Mouse (Mus musculus): ENCODE results near the gene Vasn. TPM values are rescaled to one million over a fixed set of nuclear protein-coding genes. Genes with fewer than 3 reads are reported as not detected.

Gene Vasn
- polyA plus RNA-seq, 1 experiment from 2014 or later, result 3.9 TPM

DNA sequence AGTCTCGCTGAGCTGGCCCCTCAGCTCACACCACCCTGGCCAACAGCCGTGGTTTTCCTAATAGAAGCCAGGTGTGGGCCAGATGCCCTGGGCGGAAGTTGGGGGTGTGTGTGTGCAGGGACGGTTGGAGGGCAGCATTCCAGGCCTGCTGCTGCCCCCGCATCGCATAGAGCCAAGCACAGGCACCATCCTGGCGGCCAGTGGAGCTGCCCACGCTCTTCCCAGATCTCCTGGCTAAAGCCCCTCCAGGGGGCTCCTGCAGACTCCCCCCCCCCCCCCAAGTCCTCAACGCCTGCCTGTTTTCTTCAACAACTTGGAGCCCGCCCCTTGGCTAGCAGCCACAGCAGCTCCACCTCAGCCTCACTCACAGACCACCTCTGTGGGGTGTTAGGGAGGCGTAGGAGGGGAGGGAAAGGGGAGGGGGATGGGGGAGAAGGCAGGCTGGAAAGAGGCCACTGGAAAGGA, 19.1 kb downstream of the Vasn start:
- no peaks in the 10 kb centered on the region for H3K9me3 ChIP-seq (ENCODE audit: control insufficient read depth, low read length)
- ATAC-seq (ENCODE audit: low FRiP score, low TSS enrichment), result peak; percentile 40; the same call in 1 of the 2 replicates
- H3K27me3 ChIP-seq (ENCODE audit: control insufficient read depth, insufficient read depth, low read length), result no peaks in the 10 kb centered on the region
- H3K36me3 ChIP-seq (ENCODE audit: control insufficient read depth, insufficient read depth, low read length), result peaks cover 24% of the 10 kb centered on the region
- H3K9ac ChIP-seq (replicated peaks; ENCODE audit: low read length), result no peak overlapping the region
- WGBS, result 29% methylated on average over 11 of the region's 11 CpGs
- H3K4me2 ChIP-seq (ENCODE audit: low read length), result no peak overlapping the region
- DNase-seq, result peak; percentile 61
- H3K4me1 ChIP-seq (ENCODE audit: control insufficient read depth, insufficient read depth, low read length), result peaks cover 20% of the 10 kb centered on the region
- no peak overlapping the region for H3K27ac ChIP-seq (replicated peaks; ENCODE audit: low read depth, low read length)
- no peak overlapping the region for H3K4me3 ChIP-seq (replicated peaks; ENCODE audit: low read depth, low read length)

DNA sequence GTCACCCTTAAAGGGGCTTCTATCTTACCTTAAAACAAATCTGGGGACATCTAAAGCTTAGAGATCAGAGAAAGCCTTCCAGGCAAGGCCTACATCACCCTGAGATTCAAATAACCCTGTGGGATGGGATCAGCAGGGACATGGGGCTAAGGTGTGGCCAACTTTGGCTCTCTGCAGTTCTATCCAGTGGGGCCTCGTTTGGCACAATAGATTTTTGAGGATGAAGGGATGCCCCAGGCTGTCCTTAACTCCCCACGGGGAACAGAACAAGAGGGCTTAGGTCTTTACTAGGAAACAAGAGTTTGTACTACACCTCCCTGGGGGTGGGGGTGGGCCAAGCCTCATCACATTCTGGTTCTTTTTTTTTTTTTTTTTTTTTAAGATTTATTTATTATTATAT, 19.6 kb downstream of the Vasn start:
- no peaks in the 10 kb centered on the region for H3K9me3 ChIP-seq (ENCODE audit: control insufficient read depth, low read length)
- no peak overlapping the region for H3K4me3 ChIP-seq (replicated peaks; ENCODE audit: low read depth, low read length)
- H3K36me3 ChIP-seq (ENCODE audit: control insufficient read depth, insufficient read depth, low read length), result peaks cover 22% of the 10 kb centered on the region
- DNase-seq (no peak), ATAC-seq (ENCODE audit: low FRiP score, low TSS enrichment) (no peak)
- peaks cover 20% of the 10 kb centered on the region for H3K4me1 ChIP-seq (ENCODE audit: control insufficient read depth, insufficient read depth, low read length)
- H3K27me3 ChIP-seq (ENCODE audit: control insufficient read depth, insufficient read depth, low read length), result no peaks in the 10 kb centered on the region
- no peak overlapping the region for H3K4me2 ChIP-seq (ENCODE audit: low read length)
- WGBS, result 13% methylated on average over 2 of the region's 2 CpGs
- no peak overlapping the region for H3K27ac ChIP-seq (replicated peaks; ENCODE audit: low read depth, low read length)
- peak overlapping the region; percentile 31; the same call in 1 of the 2 replicates for H3K9ac ChIP-seq (replicated peaks; ENCODE audit: low read length)

DNA sequence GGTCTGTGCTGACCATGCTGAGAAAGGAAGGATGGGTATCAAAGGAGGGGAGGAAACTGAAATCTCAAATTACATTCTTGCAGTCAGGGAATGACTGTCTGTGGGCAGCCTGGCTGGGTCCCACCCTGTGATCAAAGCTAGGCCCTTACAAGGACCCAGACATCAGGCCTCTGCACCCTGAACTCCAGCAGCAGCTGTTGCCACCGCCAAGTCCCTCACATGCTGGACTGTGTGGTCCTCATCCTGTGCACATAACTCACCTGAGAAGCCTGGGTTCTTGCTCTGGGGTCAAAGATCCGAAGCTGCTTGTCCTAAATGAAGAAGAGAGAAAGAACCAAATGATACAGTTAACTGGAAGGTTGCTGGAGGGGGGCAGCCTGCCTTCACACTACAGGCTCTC, 21.9 kb downstream of the Vasn start:
- Histone ChIP-seq H3K4me2 (ENCODE audit: low read length) (no peak overlapping the region), H3K4me3 (replicated peaks; ENCODE audit: low read depth, low read length) (no peak overlapping the region), H3K9ac (replicated peaks; ENCODE audit: low read length) (no peak overlapping the region), H3K4me1 (ENCODE audit: control insufficient read depth, insufficient read depth, low read length) (peaks cover 3% of the 10 kb centered on the region; the same call in 1 of the 2 replicates), H3K9me3 (ENCODE audit: control insufficient read depth, low read length) (no peaks in the 10 kb centered on the region), H3K27me3 (ENCODE audit: control insufficient read depth, insufficient read depth, low read length) (no peaks in the 10 kb centered on the region), H3K36me3 (ENCODE audit: control insufficient read depth, insufficient read depth, low read length) (peaks cover 18% of the 10 kb centered on the region), H3K27ac (replicated peaks; ENCODE audit: low read depth, low read length) (no peak overlapping the region)
- WGBS, result 83% methylated on average over 2 of the region's 2 CpGs
- no peak for DNase-seq
- ATAC-seq (ENCODE audit: low FRiP score, low TSS enrichment), result no peak

DNA sequence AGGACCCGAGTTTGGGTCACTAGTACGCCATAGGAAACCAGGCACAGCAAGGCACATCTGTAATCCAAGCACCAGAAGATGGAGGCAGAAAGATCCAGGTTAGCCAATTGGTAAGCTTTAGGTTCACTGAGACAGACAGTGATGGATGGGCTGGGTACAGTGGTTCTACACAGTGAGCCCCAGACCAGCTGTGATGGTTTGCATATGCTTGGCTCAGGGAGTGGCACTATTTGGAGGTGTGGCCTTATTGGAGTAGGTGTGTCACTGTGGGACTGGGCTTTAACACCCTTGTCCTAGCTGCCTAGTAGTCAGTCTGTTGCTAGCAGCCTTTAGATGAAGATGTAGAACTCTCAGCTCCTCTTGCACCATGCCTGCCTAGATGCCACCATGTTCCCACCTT, 24.1 kb downstream of the Vasn start:
- Histone ChIP-seq H3K4me2 (ENCODE audit: low read length) (no peak overlapping the region), H3K27ac (replicated peaks; ENCODE audit: low read depth, low read length) (no peak overlapping the region), H3K4me3 (replicated peaks; ENCODE audit: low read depth, low read length) (no peak overlapping the region), H3K36me3 (ENCODE audit: control insufficient read depth, insufficient read depth, low read length) (peaks cover 30% of the 10 kb centered on the region), H3K9me3 (ENCODE audit: control insufficient read depth, low read length) (no peaks in the 10 kb centered on the region), H3K9ac (replicated peaks; ENCODE audit: low read length) (no peak overlapping the region), H3K4me1 (ENCODE audit: control insufficient read depth, insufficient read depth, low read length) (peaks cover 3% of the 10 kb centered on the region; the same call in 1 of the 2 replicates), H3K27me3 (ENCODE audit: control insufficient read depth, insufficient read depth, low read length) (no peaks in the 10 kb centered on the region)
- 81% methylated on average over 2 of the region's 2 CpGs for WGBS
- no peak for ATAC-seq (ENCODE audit: low FRiP score, low TSS enrichment)
- no peak for DNase-seq

DNA sequence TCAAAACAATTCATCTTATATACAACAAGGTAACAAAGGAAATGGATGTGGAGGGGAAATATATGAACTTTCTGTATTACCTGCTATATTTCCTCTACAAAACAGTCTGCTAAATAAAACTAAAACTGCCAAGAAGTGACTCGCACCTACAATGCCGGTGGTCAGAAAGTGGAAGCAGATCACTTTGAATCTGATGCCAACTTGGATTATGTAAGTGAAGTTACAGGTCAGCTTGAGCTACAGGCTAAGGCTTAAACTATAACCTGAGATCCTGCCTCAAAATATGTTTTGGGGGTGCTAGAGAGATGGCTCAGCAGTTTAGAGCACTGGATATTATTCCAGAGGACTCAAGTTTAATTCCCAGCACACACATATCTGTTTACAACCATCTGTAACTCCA, 26.0 kb downstream of the Vasn start:
- H3K9me3 ChIP-seq (ENCODE audit: control insufficient read depth, low read length), result no peaks in the 10 kb centered on the region
- H3K4me2 ChIP-seq (ENCODE audit: low read length), result no peak overlapping the region
- ATAC-seq (ENCODE audit: low FRiP score, low TSS enrichment) (no peak), DNase-seq (no peak)
- H3K27ac ChIP-seq (replicated peaks; ENCODE audit: low read depth, low read length), result no peak overlapping the region
- no peaks in the 10 kb centered on the region for H3K27me3 ChIP-seq (ENCODE audit: control insufficient read depth, insufficient read depth, low read length)
- H3K36me3 ChIP-seq (ENCODE audit: control insufficient read depth, insufficient read depth, low read length), result peaks cover 39% of the 10 kb centered on the region
- H3K4me1 ChIP-seq (ENCODE audit: control insufficient read depth, insufficient read depth, low read length), result no peaks in the 10 kb centered on the region
- no peak overlapping the region for H3K9ac ChIP-seq (replicated peaks; ENCODE audit: low read length)
- no peak overlapping the region for H3K4me3 ChIP-seq (replicated peaks; ENCODE audit: low read depth, low read length)
- WGBS, result 92% methylated on average over 2 of the region's 2 CpGs

DNA sequence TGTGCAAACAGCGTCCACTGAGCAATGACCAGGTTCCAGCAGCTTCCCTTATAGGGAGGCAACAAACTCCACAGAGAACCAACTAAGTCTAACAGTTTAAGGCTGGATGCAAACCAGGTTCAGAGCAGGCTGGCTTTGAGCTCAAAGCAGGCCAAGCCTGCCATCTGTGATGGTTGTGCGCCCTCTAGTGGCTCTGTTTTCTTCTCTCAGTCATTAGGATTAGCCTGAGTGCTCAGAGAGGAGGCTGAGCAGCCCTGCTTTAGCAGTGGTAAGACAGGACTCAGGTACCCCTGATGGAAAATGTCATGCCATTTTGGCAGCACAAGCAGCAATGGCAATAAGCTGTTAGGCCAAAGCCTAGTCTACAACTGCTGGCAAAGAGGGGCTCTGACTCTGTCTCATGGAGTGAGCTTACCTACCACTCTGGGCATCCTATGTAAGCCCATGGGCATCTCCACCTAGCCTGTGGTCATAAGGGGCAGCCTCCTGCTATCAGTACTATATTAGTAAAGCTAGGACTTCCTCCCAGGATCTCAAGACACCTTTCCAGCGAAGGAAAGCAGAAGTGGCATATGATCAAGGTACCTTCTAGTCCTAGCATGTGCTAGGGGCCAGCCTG, 27.6 kb downstream of the Vasn start:
- no peak overlapping the region for H3K4me2 ChIP-seq (ENCODE audit: low read length)
- H3K4me1 ChIP-seq (ENCODE audit: control insufficient read depth, insufficient read depth, low read length), result no peaks in the 10 kb centered on the region
- H3K27me3 ChIP-seq (ENCODE audit: control insufficient read depth, insufficient read depth, low read length), result no peaks in the 10 kb centered on the region
- DNase-seq (peak; percentile 97), ATAC-seq (ENCODE audit: low FRiP score, low TSS enrichment) (peak; percentile 74; the same call in 1 of the 2 replicates)
- H3K36me3 ChIP-seq (ENCODE audit: control insufficient read depth, insufficient read depth, low read length), result peaks cover 29% of the 10 kb centered on the region
- WGBS, result 22% methylated on average over 3 of the region's 3 CpGs
- no peak overlapping the region for H3K9ac ChIP-seq (replicated peaks; ENCODE audit: low read length)
- H3K4me3 ChIP-seq (replicated peaks; ENCODE audit: low read depth, low read length), result no peak overlapping the region
- H3K9me3 ChIP-seq (ENCODE audit: control insufficient read depth, low read length), result no peaks in the 10 kb centered on the region
- H3K27ac ChIP-seq (replicated peaks; ENCODE audit: low read depth, low read length), result no peak overlapping the region

DNA sequence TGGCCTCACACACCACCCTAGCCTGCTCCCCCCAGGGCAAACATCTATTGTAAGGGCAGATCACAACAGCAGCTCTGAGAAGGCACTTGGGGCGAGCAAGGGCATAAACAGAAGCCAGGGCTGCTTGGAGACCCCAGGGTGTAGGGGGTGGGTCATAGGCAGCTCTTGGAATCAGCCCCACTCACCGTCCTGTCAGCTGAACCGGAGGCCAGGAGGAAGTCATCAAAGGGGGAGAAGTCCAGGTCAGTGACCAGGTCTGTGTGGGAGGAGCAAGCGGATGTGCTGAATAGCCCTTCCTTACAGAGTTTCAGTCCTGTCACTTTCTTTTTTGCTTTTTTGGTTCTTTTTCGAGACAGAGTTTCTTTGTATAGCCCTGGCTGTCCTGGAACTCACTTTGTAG, 30.6 kb downstream of the Vasn start:
- H3K4me2 ChIP-seq (ENCODE audit: low read length), result no peak overlapping the region
- H3K4me3 ChIP-seq (replicated peaks; ENCODE audit: low read depth, low read length), result no peak overlapping the region
- no peak for DNase-seq
- WGBS, result 85% methylated on average over 5 of the region's 5 CpGs
- no peaks in the 10 kb centered on the region for H3K27me3 ChIP-seq (ENCODE audit: control insufficient read depth, insufficient read depth, low read length)
- peaks cover 48% of the 10 kb centered on the region for H3K36me3 ChIP-seq (ENCODE audit: control insufficient read depth, insufficient read depth, low read length)
- no peak for ATAC-seq (ENCODE audit: low FRiP score, low TSS enrichment)
- H3K27ac ChIP-seq (replicated peaks; ENCODE audit: low read depth, low read length), result no peak overlapping the region
- no peak overlapping the region for H3K9ac ChIP-seq (replicated peaks; ENCODE audit: low read length)
- H3K9me3 ChIP-seq (ENCODE audit: control insufficient read depth, low read length), result no peaks in the 10 kb centered on the region
- no peaks in the 10 kb centered on the region for H3K4me1 ChIP-seq (ENCODE audit: control insufficient read depth, insufficient read depth, low read length)

DNA sequence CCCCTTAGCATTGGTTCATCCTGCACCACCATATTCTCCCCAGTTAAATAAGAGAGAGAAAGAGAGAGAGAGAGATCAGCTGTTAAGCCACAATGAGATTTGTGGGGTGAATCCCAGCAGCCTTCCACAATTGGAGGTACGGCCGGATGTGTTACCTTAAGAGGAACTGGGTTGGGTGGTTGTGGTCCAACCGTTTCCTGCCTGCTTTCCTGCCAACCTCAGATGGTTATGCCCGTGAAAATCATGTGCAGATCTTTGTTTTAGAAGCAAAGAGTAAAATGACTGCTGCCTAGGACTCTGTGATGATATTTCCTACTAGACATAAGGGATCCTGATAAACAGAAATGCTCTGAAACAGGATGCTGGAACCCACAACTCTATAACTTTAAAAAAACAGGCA, 34.4 kb downstream of the Vasn start:
- WGBS, result 84% methylated on average over 4 of the region's 4 CpGs
- no peaks in the 10 kb centered on the region for H3K9me3 ChIP-seq (ENCODE audit: control insufficient read depth, low read length)
- peaks cover 3% of the 10 kb centered on the region; the same call in 1 of the 2 replicates for H3K4me1 ChIP-seq (ENCODE audit: control insufficient read depth, insufficient read depth, low read length)
- no peak overlapping the region for H3K4me3 ChIP-seq (replicated peaks; ENCODE audit: low read depth, low read length)
- DNase-seq (no peak), ATAC-seq (ENCODE audit: low FRiP score, low TSS enrichment) (no peak)
- no peak overlapping the region for H3K4me2 ChIP-seq (ENCODE audit: low read length)
- no peaks in the 10 kb centered on the region for H3K27me3 ChIP-seq (ENCODE audit: control insufficient read depth, insufficient read depth, low read length)
- peaks cover 45% of the 10 kb centered on the region for H3K36me3 ChIP-seq (ENCODE audit: control insufficient read depth, insufficient read depth, low read length)
- no peak overlapping the region for H3K27ac ChIP-seq (replicated peaks; ENCODE audit: low read depth, low read length)
- no peak overlapping the region for H3K9ac ChIP-seq (replicated peaks; ENCODE audit: low read length)

DNA sequence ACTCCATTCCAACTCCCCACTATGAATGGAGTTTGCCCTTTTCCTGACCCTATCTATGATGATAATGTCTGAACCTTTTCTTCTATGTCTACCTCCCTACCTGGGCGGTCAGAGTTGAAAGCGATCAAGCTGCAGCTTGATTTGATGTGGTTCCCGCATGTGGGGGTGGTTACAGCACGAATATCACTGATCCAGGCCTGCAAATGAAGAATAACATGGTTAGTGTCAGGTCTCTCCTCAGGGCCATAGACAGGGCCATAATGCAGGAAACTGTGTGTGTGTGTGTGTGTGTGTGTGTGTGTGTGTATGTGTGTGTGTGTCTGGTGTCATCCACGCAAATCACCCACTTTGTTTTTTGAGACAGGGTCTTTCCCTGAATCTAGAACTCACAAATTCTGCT, 37.1 kb downstream of the Vasn start:
- peaks cover 4% of the 10 kb centered on the region; the same call in 1 of the 2 replicates for H3K4me1 ChIP-seq (ENCODE audit: control insufficient read depth, insufficient read depth, low read length)

More for the DNA sequence above, 37.1 kb downstream of the Vasn start:
- H3K27ac ChIP-seq (replicated peaks; ENCODE audit: low read depth, low read length), result no peak overlapping the region
- H3K9me3 ChIP-seq (ENCODE audit: control insufficient read depth, low read length), result no peaks in the 10 kb centered on the region
- ATAC-seq (ENCODE audit: low FRiP score, low TSS enrichment) (no peak), DNase-seq (no peak)
- H3K36me3 ChIP-seq (ENCODE audit: control insufficient read depth, insufficient read depth, low read length), result peaks cover 35% of the 10 kb centered on the region
- no peak overlapping the region for H3K4me2 ChIP-seq (ENCODE audit: low read length)
- no peak overlapping the region for H3K9ac ChIP-seq (replicated peaks; ENCODE audit: low read length)
- no peak overlapping the region for H3K4me3 ChIP-seq (replicated peaks; ENCODE audit: low read depth, low read length)
- 94% methylated on average over 5 of the region's 5 CpGs for WGBS
- H3K27me3 ChIP-seq (ENCODE audit: control insufficient read depth, insufficient read depth, low read length), result no peaks in the 10 kb centered on the region

Data from midbrain, embryonic 14.5 days (tissue).